Mouse (Mus musculus) gastrocnemius, postnatal 36 days (tissue): ENCODE measurements around the gene Eif4e1b. TPM values are rescaled to one million over a fixed set of nuclear protein-coding genes. Genes with fewer than 3 reads are reported as not detected.
A peak's percentile ranks its signal among the peaks of the same experiment; 100 is the strongest.
"Not testable (repeated sequence)": the region's sequence is repeated elsewhere in the genome, so short reads cannot be mapped to it uniquely, and the experiment has no call there.

Experiments
- DNase-seq, 2 experiments: peaks; one replicate each; pipeline ENCODE4 v3.0.0; 2022
- intact Hi-C: fragments of 180-260 bp; cut with DNase I; formaldehyde crosslinking; loops from one replicate; pipeline ENCODE4 v1.15.1; 2025
- total RNA-seq, 2 experiments: library from RNA; stranded (reverse); gene quantifications; 2 replicates each; pipeline ENCODE4 v1.2.3; 2021

Eif4e1b gene
- total RNA-seq, 2 experiments from 2014 or later = not detected

GRCm38 (mm10) chr13:54758756-54759470 lies 24.9 kb upstream of the Eif4e1b start:
- DNase-seq = no peak
- intact Hi-C loops = no loop called here

- no peak for DNase-seq
- intact Hi-C loops = no loop called here
Measured at GRCm38 (mm10) chr13:54759496-54759895, 24.3 kb upstream of the Eif4e1b start.

- no peak for DNase-seq
- intact Hi-C loops = no loop called here
Measured at GRCm38 (mm10) chr13:54760164-54760795, 23.5 kb upstream of the Eif4e1b start.

- intact Hi-C loops = no loop called here
- DNase-seq = no peak
Measured at GRCm38 (mm10) chr13:54760906-54761305, 22.9 kb upstream of the Eif4e1b start.

- intact Hi-C loops = no loop called here
- DNase-seq = no peak
Measured at GRCm38 (mm10) chr13:54765281-54766191, 18.3 kb upstream of the Eif4e1b start.

GRCm38 (mm10) chr13:54766192-54766768 lies 17.5 kb upstream of the Eif4e1b start, which contains the start of gene Sncb:
TSS of gene Sncb (minus strand) at chr13:54766595.
- intact Hi-C loops = no loop called here
- DNase-seq = peak in 1 of 2 experiments; percentile 18

- no peak for DNase-seq
- intact Hi-C loops = no loop called here
Measured at GRCm38 (mm10) chr13:54767012-54767411, 16.8 kb upstream of the Eif4e1b start.

GRCm38 (mm10) chr13:54780592-54780991 lies 3.2 kb upstream of the Eif4e1b start:
- DNase-seq = no peak
- intact Hi-C loops = no loop called here

GRCm38 (mm10) chr13:54781086-54781485 lies 2.7 kb upstream of the Eif4e1b start:
- DNase-seq = no peak
- intact Hi-C loops = no loop called here

GRCm38 (mm10) chr13:54783235-54783634 lies 563 bp upstream of the Eif4e1b start:
- intact Hi-C loops = no loop called here
- no peak for DNase-seq

GRCm38 (mm10) chr13:54787591-54787990 lies 3.8 kb downstream of the Eif4e1b start:
- DNase-seq, intact Hi-C loops: not testable (repeated sequence)

GRCm38 (mm10) chr13:54788740-54789560 lies 5.2 kb downstream of the Eif4e1b start, which contains the start of gene Tspan17:
TSS of gene Tspan17 (plus strand) at chr13:54789377.
- DNase-seq = peak; percentile 97 to 98
- intact Hi-C loops = no loop called here

- peak in 1 of 2 experiments; percentile 43 for DNase-seq
Measured at GRCm38 (mm10) chr13:54789561-54790397, 6.0 kb downstream of the Eif4e1b start.

GRCm38 (mm10) chr13:54792259-54793230 lies 8.7 kb downstream of the Eif4e1b start:
- no peak for DNase-seq
- intact Hi-C loops = no loop called here

More at GRCm38 (mm10) chr13:54789561-54790397, 6.0 kb downstream of the Eif4e1b start:
- intact Hi-C loops = no loop called here

- intact Hi-C loops = no loop called here
- DNase-seq = no peak
Measured at GRCm38 (mm10) chr13:54794002-54794577, 10.3 kb downstream of the Eif4e1b start.

- DNase-seq = no peak
- intact Hi-C loops = loop anchor here (5.0 kb wide), 3 partner anchors 162 to 382 kb away; no protein-coding TSS in a partner anchor
Measured at GRCm38 (mm10) chr13:54794843-54795242, 11.0 kb downstream of the Eif4e1b start.

GRCm38 (mm10) chr13:54797356-54797755 lies 13.6 kb downstream of the Eif4e1b start:
- intact Hi-C loops = loop anchor here (5.0 kb wide), 3 partner anchors 160 to 380 kb away; no protein-coding TSS in a partner anchor
- no peak for DNase-seq
